Mouse (Mus musculus): ENCODE measurements at regions not wholly inside any gene's neighbourhood (a gene's known extent, or its start where the extent isn't known, plus 50 kb on each side); places are given as distances from the start of the nearest gene placed in this dataset.

GRCm38 (mm10) chr5:148605730-148606129, 53.1 kb upstream of the Ubl3 start:
- peak; percentile 20 for DNase-seq
